Mouse (Mus musculus): ENCODE results near the gene Klk1b22.
"Not testable (repeated sequence)": the region's sequence is repeated elsewhere in the genome, so short reads cannot be mapped to it uniquely, and the experiment has no call there.

Klk1b22 gene

DNA sequence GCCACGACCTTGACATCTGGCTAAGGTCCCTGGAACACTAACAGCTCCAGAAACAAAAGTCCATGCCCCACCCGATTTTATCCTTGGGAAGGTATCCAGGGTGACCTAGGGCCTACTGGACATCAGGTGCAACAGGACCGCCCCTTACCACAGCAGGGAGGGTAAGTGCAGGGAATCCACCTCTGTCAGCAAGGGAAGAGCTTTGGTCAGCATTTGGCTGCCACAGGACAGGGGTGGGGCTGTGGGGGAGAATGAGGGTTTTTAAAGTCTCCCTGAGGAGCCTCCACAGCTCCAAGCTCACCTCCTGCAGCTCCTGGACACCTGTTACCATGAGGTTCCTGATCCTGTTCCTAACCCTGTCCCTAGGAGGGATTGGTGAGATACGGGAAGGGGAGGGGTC lies at the start of gene Klk1b22:
TSS of gene Klk1b22 (plus strand) at position 301 of the 400 bp plus-strand sequence.
- DNase-seq (ENCODE audit: low read depth, low spot score), result no peak

DNA sequence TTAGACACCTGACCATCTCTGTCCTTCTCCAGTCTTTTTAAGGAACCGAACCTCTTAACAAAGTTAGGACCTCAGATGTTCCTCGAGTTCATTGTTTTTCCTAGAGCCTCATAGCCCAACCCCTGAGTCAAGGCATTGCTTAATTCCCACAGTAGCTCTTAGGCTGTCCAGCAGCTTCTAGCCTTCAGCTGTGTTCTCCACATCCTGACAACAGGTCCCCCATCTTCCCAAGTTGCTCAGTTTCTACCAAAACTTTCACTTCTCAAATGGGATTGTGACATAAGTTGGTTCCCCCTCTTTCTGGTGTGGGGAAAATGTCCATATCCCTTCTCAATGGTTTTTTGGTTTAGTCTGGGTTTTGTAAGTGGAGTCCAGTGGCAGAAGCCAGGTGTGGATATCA lies 40.4 kb upstream of the Klk1b22 start:
- DNase-seq (ENCODE audit: low read depth, low spot score), result no peak

GRCm38 (mm10) chr7:44077703-44078102 lies 34.8 kb upstream of the Klk1b22 start:
- DNase-seq (ENCODE audit: low read depth, low spot score), result no peak

DNA sequence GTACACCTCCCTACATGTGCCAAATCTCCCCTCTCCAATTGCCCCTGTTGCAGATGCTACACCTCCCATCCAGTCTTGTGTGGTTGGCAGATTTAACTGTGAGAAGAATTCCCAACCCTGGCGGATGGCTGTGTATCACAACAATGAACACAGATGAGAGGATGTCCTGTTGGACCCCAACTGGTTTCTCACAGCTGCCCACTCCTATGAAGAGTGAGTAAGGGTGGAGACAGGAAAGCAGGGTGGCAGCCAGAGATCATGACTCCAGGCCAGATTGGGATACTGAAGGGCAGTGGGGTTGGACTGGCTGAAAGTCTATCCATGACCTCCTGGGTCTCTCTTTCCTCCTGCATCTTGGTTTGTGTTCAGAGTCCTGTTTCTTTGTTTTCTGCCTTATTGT lies 16.4 kb upstream of the Klk1b22 start:
- no peak for DNase-seq (ENCODE audit: low read depth, low spot score)

- not testable (repeated sequence) for DNase-seq (ENCODE audit: low read depth, low spot score)
These were observed 10.4 kb upstream of the Klk1b22 start, which contains the start of gene Klk1b21 for GRCm38 (mm10) chr7:44102028-44102427. TSS of gene Klk1b21 (plus strand) at chr7:44102328.

- no peak for DNase-seq (ENCODE audit: low read depth, low spot score)
These were observed 11.0 kb downstream of the Klk1b22 start for GRCm38 (mm10) chr7:44123445-44123844.

DNA sequence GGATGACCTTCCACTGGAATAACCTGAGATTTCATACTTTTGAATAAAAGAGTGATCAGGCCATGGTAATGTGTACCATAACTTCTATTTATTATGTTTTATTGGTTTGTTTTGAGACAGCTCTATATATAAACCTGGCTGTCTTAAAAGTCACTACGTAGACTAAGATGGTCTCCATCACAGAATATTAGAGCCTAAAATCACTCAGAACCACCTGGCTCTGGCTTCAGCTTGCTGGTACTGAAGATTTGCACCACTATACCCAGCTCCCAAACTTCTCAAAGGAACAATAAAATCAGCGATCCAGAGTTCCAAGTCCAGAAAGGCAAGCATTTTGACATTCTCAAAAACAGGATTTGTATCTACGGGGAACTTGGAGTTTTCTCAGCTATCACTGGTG lies 24.0 kb downstream of the Klk1b22 start, which contains the start of gene Klk1b16:
TSS of gene Klk1b16 (plus strand) at position 301 of the 400 bp plus-strand sequence.
- DNase-seq (ENCODE audit: low read depth, low spot score), result no peak

Data from CD4-positive helper T cell, adult 2 months (primary cell).